Mouse (Mus musculus) myocyte (in vitro differentiated cells): ENCODE measurements around the gene Phf21a.

Experiments
- MAX ChIP-seq: IDR thresholded peaks from one replicate; pipeline ENCODE4 v1.6.1; 2011; ENCODE audit warnings: low read depth, mild to moderate bottlenecking, control low read depth
- MYOD1 ChIP-seq, 3 experiments: IDR thresholded peaks; one replicate each; pipeline ENCODE4 v1.6.1; 2011; ENCODE audit warnings: control low read depth in 2 of 3, low read depth in 2 of 3, mild to moderate bottlenecking in 2 of 3, moderate library complexity in 1 of 3; ENCODE audit not compliant: insufficient read length in 2 of 3, control insufficient read depth in 1 of 3
- POLR2A ChIP-seq: IDR thresholded peaks from one replicate; pipeline ENCODE4 v1.6.1; 2011; ENCODE audit warnings: low read depth, mild to moderate bottlenecking, control low read depth, moderate library complexity; ENCODE audit not compliant: insufficient read length
- POLR2AphosphoS2 ChIP-seq: IDR thresholded peaks from one replicate; pipeline ENCODE4 v1.6.1; 2011; ENCODE audit warnings: low read depth, control low read depth; ENCODE audit not compliant: insufficient read length
- REST ChIP-seq: IDR thresholded peaks from one replicate; pipeline ENCODE4 v1.6.1; 2011; ENCODE audit warnings: mild to moderate bottlenecking, control low read depth, moderate library complexity; ENCODE audit not compliant: insufficient read depth, insufficient read length
- SRF ChIP-seq: IDR thresholded peaks from one replicate; pipeline ENCODE4 v1.6.1; 2011; ENCODE audit warnings: low read depth; ENCODE audit not compliant: control insufficient read depth, insufficient read length
- TCF12 ChIP-seq: IDR thresholded peaks from one replicate; pipeline ENCODE4 v1.6.1; 2011; ENCODE audit warnings: mild to moderate bottlenecking, control low read depth; ENCODE audit not compliant: poor library complexity, insufficient read depth, severe bottlenecking
- USF1 ChIP-seq: IDR thresholded peaks from one replicate; pipeline ENCODE4 v1.6.1; 2011; ENCODE audit warnings: low read depth, mild to moderate bottlenecking, control low read depth, moderate library complexity

- TF ChIP-seq TCF12 (no peak), POLR2A (no peak), MAX (no peak), USF1 (no peak), REST (no peak), MYOD1 (IDR thresholded peaks at IDR 0.05; ENCODE audit: control insufficient read depth in 1 of 3, insufficient read length in 2 of 3, low read depth in 2 of 3) (no peak), POLR2AphosphoS2 (no peak), SRF (no peak)
Measured at GRCm38 (mm10) chr2:92210409-92210808, 117.5 kb downstream of the Phf21a start.
